22 mouse cellular contexts compared by ENCODE assay signal in genomic region chr2:60538274-60538673, GRCm38 (mm10). TPM values are rescaled to one million over a fixed set of nuclear protein-coding genes. Genes with fewer than 3 reads are reported as not detected.
DNase-seq lines count a peak whose midpoint lies in the region; ATAC-seq and TF ChIP-seq lines count a peak whose summit lies in the region.
"Had no signal": no experiment of that assay in that cellular context is flagged by ENCODE, and none has a peak within 500 bp of the region (broad histone marks: within the 10 kb centered on the region; RNA-seq: fewer than 3 reads in every experiment).

No protein-coding gene starts in this region.

- no peak overlapping the region for H3K4me2 ChIP-seq in forebrain, embryonic 14.5 days (ENCODE audit: low read length)
- H3K4me2 ChIP-seq in forebrain, postnatal 0 days (ENCODE audit: low read depth) = no peak overlapping the region
- H3K4me2 ChIP-seq in hindbrain, embryonic 13.5 days = no peak overlapping the region
- no peak overlapping the region for H3K4me2 ChIP-seq in hindbrain, postnatal 0 days (ENCODE audit: low read depth, low read length)
- H3K4me2 ChIP-seq in neural tube, embryonic 15.5 days = no peak overlapping the region
- H3K4me2 ChIP-seq: embryonic facial prominence, embryonic 12.5 days; heart, embryonic 13.5 days had no signal

- WGBS in forebrain, embryonic 14.5 days = 63% methylated on average over 4 of the region's 4 CpGs
- WGBS in forebrain, postnatal 0 days = 51% methylated on average over 4 of the region's 4 CpGs
- WGBS in hindbrain, embryonic 13.5 days = 49% methylated on average over 4 of the region's 4 CpGs
- 50% methylated on average over 4 of the region's 4 CpGs for WGBS in hindbrain, postnatal 0 days
- WGBS in neural tube, embryonic 15.5 days = 26% methylated on average over 4 of the region's 4 CpGs

- DNase-seq in forebrain, embryonic 14.5 days (ENCODE audit: low spot score) = peak; percentile 17
- DNase-seq in forebrain, postnatal 0 days = no peak
- no peak for DNase-seq in hindbrain, postnatal 0 days (ENCODE audit: low spot score)
- DNase-seq in brain, embryonic 14.5 days (ENCODE audit: low read depth) = peak; percentile 42
- DNase-seq: adrenal gland, adult 8-10 months; adrenal gland, postnatal 36 days; B cell, adult 2 months; cerebellum, adult 11 months; cerebellum, adult 8-10 months; cerebellum, postnatal 25 days; gastrocnemius, adult 2 months; gastrocnemius, postnatal 25 days; heart, postnatal 4 days had no signal

- no peak overlapping the region for H3K4me3 ChIP-seq in forebrain, embryonic 14.5 days (ENCODE audit: low read depth, low read length)
- H3K4me3 ChIP-seq in forebrain, postnatal 0 days (ENCODE audit: low read depth, low read length) = no peak overlapping the region
- no peak overlapping the region for H3K4me3 ChIP-seq in hindbrain, embryonic 13.5 days
- H3K4me3 ChIP-seq in hindbrain, postnatal 0 days (ENCODE audit: low read length) = no peak overlapping the region
- H3K4me3 ChIP-seq in neural tube, embryonic 15.5 days (replicated peaks) = no peak overlapping the region
- H3K4me3 ChIP-seq: embryonic facial prominence, embryonic 12.5 days; gastrocnemius, adult 2 months; heart, embryonic 13.5 days had no signal

- H3K27me3 ChIP-seq in forebrain, embryonic 14.5 days (replicated peaks; ENCODE audit: control insufficient read depth, insufficient read depth, low read length) = no peaks in the 10 kb centered on the region
- H3K27me3 ChIP-seq in forebrain, postnatal 0 days (ENCODE audit: insufficient read depth, low read length) = no peaks in the 10 kb centered on the region
- no peaks in the 10 kb centered on the region for H3K27me3 ChIP-seq in hindbrain, embryonic 13.5 days
- no peaks in the 10 kb centered on the region for H3K27me3 ChIP-seq in hindbrain, postnatal 0 days (ENCODE audit: insufficient read depth, low read length)
- no peaks in the 10 kb centered on the region for H3K27me3 ChIP-seq in neural tube, embryonic 15.5 days (replicated peaks)
- H3K27me3 ChIP-seq: embryonic facial prominence, embryonic 12.5 days; heart, embryonic 13.5 days had no signal

- no peaks in the 10 kb centered on the region for H3K9me3 ChIP-seq in forebrain, embryonic 14.5 days (replicated peaks; ENCODE audit: control insufficient read depth, low read length)
- H3K9me3 ChIP-seq in forebrain, postnatal 0 days (ENCODE audit: low read length) = no peaks in the 10 kb centered on the region
- no peaks in the 10 kb centered on the region for H3K9me3 ChIP-seq in hindbrain, embryonic 13.5 days
- H3K9me3 ChIP-seq in hindbrain, postnatal 0 days (ENCODE audit: low read length) = no peaks in the 10 kb centered on the region
- no peaks in the 10 kb centered on the region for H3K9me3 ChIP-seq in neural tube, embryonic 15.5 days (replicated peaks)
- H3K9me3 ChIP-seq: embryonic facial prominence, embryonic 12.5 days; G1E; heart, embryonic 13.5 days had no signal

- no peak overlapping the region for H3K27ac ChIP-seq in forebrain, embryonic 14.5 days (ENCODE audit: low read depth, low read length)
- no peak overlapping the region for H3K27ac ChIP-seq in forebrain, postnatal 0 days (ENCODE audit: low read depth, low read length)
- 0 out of 2 replicates have a peak overlapping the region, but pooled peaks have one; percentile 6 for H3K27ac ChIP-seq in hindbrain, embryonic 13.5 days
- H3K27ac ChIP-seq in hindbrain, postnatal 0 days = no peak overlapping the region
- H3K27ac ChIP-seq in neural tube, embryonic 15.5 days (replicated peaks) = no peak overlapping the region
- H3K27ac ChIP-seq: embryonic facial prominence, embryonic 12.5 days; gastrocnemius, adult 2 months; heart, embryonic 13.5 days had no signal

- ATAC-seq in forebrain, embryonic 14.5 days = peak; percentile 55
- ATAC-seq in forebrain, postnatal 0 days = no peak
- no peak; the same call in 1 of the 2 replicates for ATAC-seq in hindbrain, embryonic 13.5 days (ENCODE audit: low FRiP score)
- ATAC-seq in hindbrain, postnatal 0 days = no peak; the same call in 1 of the 2 replicates
- ATAC-seq in neural tube, embryonic 15.5 days (ENCODE audit: low FRiP score) = 0 out of 2 replicates have a peak, but pooled peaks have one; percentile 14
- no peak for ATAC-seq in megakaryocyte progenitor cell, adult 5-6 weeks (replicated peaks; ENCODE audit: poor library complexity)
- ATAC-seq: CD4-positive, CD25-positive, alpha-beta regulatory T cell, adult 4 months; forebrain, embryonic 16.5 days; intestine, embryonic 16.5 days had no signal

- H3K36me3 ChIP-seq in forebrain, embryonic 14.5 days (ENCODE audit: control insufficient read depth, insufficient read depth, low read length) = no peaks in the 10 kb centered on the region
- no peaks in the 10 kb centered on the region for H3K36me3 ChIP-seq in forebrain, postnatal 0 days (ENCODE audit: insufficient read depth)
- no peaks in the 10 kb centered on the region for H3K36me3 ChIP-seq in hindbrain, embryonic 13.5 days
- H3K36me3 ChIP-seq in hindbrain, postnatal 0 days (ENCODE audit: insufficient read depth, low read length) = no peaks in the 10 kb centered on the region
- H3K36me3 ChIP-seq in neural tube, embryonic 15.5 days = no peaks in the 10 kb centered on the region
- H3K36me3 ChIP-seq: embryonic facial prominence, embryonic 12.5 days; G1E; heart, embryonic 13.5 days had no signal

- no peak for TF ChIP-seq POLR2A in brain, embryonic 14.5 days (IDR thresholded peaks at IDR 0.05; ENCODE audit: borderline replicate concordance, extremely low read depth, insufficient read depth, insufficient read length, poor library complexity, severe bottlenecking)

- no peaks in the 10 kb centered on the region for H3K4me1 ChIP-seq in forebrain, embryonic 14.5 days (ENCODE audit: control insufficient read depth, insufficient read depth, low read length)
- no peaks in the 10 kb centered on the region for H3K4me1 ChIP-seq in forebrain, postnatal 0 days (ENCODE audit: insufficient read depth)
- H3K4me1 ChIP-seq in hindbrain, embryonic 13.5 days (replicated peaks) = peaks cover 22% of the 10 kb centered on the region
- no peaks in the 10 kb centered on the region for H3K4me1 ChIP-seq in hindbrain, postnatal 0 days (ENCODE audit: insufficient read depth, low read length)
- no peaks in the 10 kb centered on the region for H3K4me1 ChIP-seq in neural tube, embryonic 15.5 days

- H3K9ac ChIP-seq in forebrain, embryonic 14.5 days (ENCODE audit: low read length) = no peak overlapping the region
- no peak overlapping the region for H3K9ac ChIP-seq in forebrain, postnatal 0 days
- H3K9ac ChIP-seq in hindbrain, embryonic 13.5 days = no peak overlapping the region
- H3K9ac ChIP-seq in hindbrain, postnatal 0 days (replicated peaks; ENCODE audit: low read length) = no peak overlapping the region
- H3K9ac ChIP-seq in neural tube, embryonic 15.5 days (replicated peaks) = no peak overlapping the region
- H3K9ac ChIP-seq: embryonic facial prominence, embryonic 12.5 days; heart, embryonic 13.5 days had no signal

- no peak for TF ChIP-seq CTCF in forebrain, postnatal 0 days (IDR thresholded peaks at IDR 0.05; ENCODE audit: low read depth)
- no peak for TF ChIP-seq CTCF in hindbrain, postnatal 0 days (IDR thresholded peaks at IDR 0.05; ENCODE audit: low read depth)
- no peak for TF ChIP-seq CTCF in brain, embryonic 14.5 days (IDR thresholded peaks at IDR 0.05; ENCODE audit: borderline replicate concordance, extremely low read depth, insufficient read depth, insufficient read length)

RNA-seq across cellular contexts. Expression of gene Pla2r1, which starts 14.8 kb away (rescaled TPM):
- polyA plus RNA-seq in forebrain, embryonic 14.5 days (2014; fragmentation: Nextera tagmentation; extraction: Ambion mirVana) = 0.24 and 0.28 TPM in 2 replicates
- total RNA-seq in forebrain, postnatal 0 days (2014; rRNA removed) = 0.54 and 0.81 TPM in 2 replicates
- polyA plus RNA-seq in forebrain, postnatal 0 days (2015; fragmentation: Nextera tagmentation; extraction: Ambion mirVana) = 0.15 and 0.21 TPM in 2 replicates
- 0.66 and 0.97 TPM in 2 replicates for polyA plus RNA-seq in hindbrain, embryonic 13.5 days (2015; fragmentation: Nextera tagmentation; extraction: Ambion mirVana)
- total RNA-seq in hindbrain, postnatal 0 days (2014; rRNA removed) = under 0.01 and 0.43 TPM in 2 replicates
- polyA plus RNA-seq in hindbrain, postnatal 0 days (2015; fragmentation: Nextera tagmentation; extraction: Ambion mirVana) = 0.24 and 0.25 TPM in 2 replicates
- polyA plus RNA-seq in brain, embryonic 14.5 days (2012; rRNA removed) = 0.29 and 0.38 TPM in 2 replicates
- polyA plus RNA-seq in neural tube, embryonic 15.5 days (2015; fragmentation: Nextera tagmentation; extraction: Ambion mirVana) = 0.37 and 0.47 TPM in 2 replicates
- 0.54 and 1.8 TPM in 2 replicates for total RNA-seq in megakaryocyte progenitor cell, adult 5-6 weeks (2015)
- total RNA-seq in megakaryocyte progenitor cell, adult 5-6 weeks (2017) = 0.68 and 0.71 TPM in 2 replicates
- polyA plus RNA-seq: CD4-positive, CD25-positive, alpha-beta regulatory T cell, adult 4 months; G1E had no signal

Comparison
In these comparisons a context has a peak if more than half of its experiments do, and no peak if none do; other contexts are left out.
1. ATAC-seq: peak in forebrain, embryonic 14.5 days (single experiment) and neural tube, embryonic 15.5 days (single experiment); none in forebrain, postnatal 0 days (single experiment), hindbrain, embryonic 13.5 days (single experiment), hindbrain, postnatal 0 days (single experiment) and megakaryocyte progenitor cell, adult 5-6 weeks (single experiment).
2. DNase-seq: peak in forebrain, embryonic 14.5 days (single experiment) and brain, embryonic 14.5 days (single experiment); none in forebrain, postnatal 0 days (single experiment) and hindbrain, postnatal 0 days (single experiment).